Mouse (Mus musculus) T-helper 2 cell (primary cell): Measurements from ENCODE around the gene Slc25a23.

Experiments
- in situ Hi-C: fragments of 300-600 bp; cut with MboI, MseI; formaldehyde crosslinking; loops from one replicate; pipeline ENCODE4 v1.15.1; 2025; ENCODE audit warnings: high pct_unique_total_duplicates

Gene Slc25a23

DNA sequence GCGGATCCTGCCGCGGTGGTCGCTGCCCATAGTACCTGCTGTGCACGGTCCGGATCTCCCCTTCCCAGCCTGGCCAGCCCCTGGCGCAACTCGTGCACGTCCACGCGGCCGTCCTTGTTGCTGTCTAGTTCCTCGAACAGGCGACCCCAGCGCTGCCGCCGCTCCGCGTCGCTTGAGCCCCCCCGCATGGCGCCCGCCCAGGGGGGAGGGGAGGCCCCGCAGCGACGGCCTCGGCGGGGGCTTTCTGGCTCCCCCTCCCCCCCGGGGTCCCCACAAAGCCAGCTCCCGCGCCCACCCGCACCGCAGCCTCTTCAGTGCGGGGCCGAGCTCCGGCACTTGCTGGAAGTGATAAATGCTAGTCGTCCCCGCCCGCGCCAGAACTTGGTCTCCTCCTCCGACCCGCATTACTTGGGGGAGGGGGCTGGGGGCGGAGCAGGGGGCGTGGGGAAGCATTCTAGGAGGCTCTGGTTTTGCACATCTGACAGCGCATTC, at the start of gene Slc25a23:
Gene Slc25a23 (minus strand): TSS at position 378 of the 492 bp plus-strand sequence.
- in situ Hi-C loops, result no loop called here

DNA sequence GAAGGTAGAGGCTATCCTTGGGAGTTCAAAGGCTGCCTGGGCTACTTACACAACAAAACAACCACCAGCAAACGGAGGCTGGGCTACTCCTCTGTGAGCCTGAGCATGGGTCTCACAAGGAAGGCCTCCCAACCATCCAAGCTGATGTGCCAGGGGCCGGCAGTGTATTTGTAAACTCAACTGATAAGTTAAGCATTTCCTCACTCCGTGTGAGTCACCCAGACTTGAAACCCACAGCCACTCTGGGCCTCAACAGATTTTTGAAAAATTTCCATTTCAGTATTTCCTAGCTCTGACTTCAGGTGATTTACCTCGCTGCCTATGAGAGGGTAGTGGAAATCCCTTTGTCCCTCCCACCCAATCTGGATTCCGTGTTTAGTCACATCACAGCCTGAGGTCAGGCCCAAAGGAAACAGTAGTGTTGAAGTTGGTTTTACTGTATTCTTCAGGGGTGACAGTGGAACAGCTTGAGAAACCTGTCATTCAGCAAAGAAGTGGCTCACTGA, 49.1 kb upstream of the Slc25a23 start:
- in situ Hi-C loops, result no loop called here

DNA sequence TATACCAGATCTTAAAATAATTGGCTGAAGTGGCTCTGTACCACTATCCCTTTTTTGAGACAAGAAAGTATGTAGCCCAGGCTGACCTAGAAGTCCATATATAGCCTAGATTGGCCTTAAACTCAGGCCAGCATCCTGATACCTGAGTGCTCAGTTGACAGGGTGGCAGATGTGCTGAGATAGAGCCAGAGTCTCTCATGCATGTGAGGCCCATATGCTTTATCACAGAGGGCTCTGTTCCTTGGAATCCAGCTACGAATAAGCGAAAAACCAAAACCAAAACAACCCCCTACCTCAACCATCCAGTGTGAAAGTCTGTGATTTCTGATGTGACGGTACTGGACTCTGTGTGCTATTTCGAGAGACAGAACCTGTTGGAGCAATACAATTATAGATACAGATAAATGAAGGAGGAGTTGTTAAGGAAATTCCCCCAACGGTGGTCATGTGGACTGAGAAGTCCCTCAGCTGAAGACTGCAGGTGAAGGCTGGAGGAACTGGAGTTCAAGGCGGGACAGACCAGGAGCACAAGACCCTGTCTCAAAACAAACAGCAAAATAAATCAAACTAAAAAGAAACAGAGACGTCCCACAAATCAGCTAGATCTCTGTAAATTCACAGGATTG, 48.5 kb upstream of the Slc25a23 start:
- in situ Hi-C loops, result no loop called here

DNA sequence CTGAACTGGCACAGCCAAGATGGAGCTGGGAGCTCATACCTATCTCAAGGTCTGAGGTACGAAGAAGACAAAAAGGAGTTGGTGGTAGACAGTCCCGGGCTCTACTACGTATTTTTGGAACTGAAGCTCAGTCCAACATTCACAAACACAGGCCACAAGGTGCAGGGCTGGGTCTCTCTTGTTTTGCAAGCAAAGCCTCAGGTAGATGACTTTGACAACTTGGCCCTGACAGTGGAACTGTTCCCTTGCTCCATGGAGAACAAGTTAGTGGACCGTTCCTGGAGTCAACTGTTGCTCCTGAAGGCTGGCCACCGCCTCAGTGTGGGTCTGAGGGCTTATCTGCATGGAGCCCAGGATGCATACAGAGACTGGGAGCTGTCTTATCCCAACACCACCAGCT, 47.4 kb upstream of the Slc25a23 start:
- in situ Hi-C loops, result no loop called here

DNA sequence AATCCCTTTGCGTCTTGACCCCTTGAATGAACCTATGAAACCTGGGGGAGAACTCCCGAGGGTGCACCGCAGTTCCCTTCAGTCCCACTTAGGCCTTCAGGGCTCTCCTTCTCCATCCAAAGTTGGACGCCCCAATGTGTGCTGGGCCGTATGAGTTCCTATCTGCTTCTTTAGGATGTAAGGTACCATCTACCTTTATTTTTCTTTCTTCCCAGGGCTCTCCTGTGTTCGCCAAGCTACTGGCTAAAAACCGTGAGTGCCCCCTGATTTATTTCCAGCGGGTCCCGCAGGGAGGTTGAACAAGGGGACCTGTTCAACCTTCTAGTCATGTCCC, 46.3 kb upstream of the Slc25a23 start:
- in situ Hi-C loops, result no loop called here

DNA sequence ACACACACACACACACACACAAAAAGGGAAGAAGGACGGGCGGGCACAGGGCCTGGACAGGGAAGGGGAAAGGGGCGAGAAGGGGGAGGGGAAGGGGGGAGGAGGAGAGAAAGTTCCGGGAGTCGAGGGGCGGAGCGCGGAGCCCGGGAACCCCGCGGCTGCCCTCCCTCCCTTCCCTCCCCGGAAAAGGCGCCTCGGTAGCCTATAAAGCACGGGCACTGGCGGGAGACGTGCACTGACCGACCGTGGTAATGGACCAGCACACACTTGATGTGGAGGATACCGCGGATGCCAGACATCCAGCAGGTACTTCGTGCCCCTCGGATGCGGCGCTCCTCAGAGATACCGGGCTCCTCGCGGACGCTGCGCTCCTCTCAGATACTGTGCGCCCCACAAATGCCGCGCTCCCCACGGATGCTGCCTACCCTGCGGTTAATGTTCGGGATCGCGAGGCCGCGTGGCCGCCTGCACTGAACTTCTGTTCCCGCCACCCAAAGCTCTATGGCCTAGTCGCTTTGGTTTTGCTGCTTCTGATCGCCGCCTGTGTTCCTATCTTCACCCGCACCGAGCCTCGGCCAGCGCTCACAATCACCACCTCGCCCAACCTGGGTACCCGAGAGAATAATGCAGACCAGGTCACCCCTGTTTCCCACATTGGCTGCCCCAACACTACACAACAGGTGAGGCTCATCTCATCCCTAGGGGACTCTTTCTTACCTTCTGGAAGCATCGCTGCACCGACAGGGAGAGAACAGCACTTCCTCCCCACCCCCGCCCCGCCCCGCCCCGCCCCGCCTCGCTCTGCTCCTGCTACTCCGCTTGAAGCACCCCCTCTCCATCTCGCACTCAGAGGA, 45.7 kb upstream of the Slc25a23 start, which contains the start of gene Tnfsf9:
Gene Tnfsf9 (plus strand): TSS at position 145 of the 854 bp plus-strand sequence.
- in situ Hi-C loops, result no loop called here

DNA sequence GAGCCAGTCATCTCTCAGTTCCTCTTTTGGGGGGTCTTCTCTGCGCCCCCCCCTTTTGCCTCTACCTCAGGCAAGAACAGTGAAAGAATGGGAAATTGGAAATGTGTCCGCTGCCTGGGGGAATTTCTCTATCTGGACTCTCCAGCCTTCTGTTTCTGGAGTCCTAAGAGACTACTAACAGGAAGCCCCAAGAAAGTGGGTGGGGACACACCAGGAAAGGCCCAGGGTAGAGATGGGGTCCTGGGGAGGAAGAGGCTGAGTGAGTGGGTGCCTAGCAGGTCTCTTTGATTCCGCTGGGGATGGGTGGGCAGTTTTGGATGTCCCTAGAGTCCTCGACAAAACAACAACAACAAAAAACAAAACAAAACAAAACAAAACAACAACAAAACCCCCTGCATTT, 44.8 kb upstream of the Slc25a23 start:
- in situ Hi-C loops, result no loop called here

DNA sequence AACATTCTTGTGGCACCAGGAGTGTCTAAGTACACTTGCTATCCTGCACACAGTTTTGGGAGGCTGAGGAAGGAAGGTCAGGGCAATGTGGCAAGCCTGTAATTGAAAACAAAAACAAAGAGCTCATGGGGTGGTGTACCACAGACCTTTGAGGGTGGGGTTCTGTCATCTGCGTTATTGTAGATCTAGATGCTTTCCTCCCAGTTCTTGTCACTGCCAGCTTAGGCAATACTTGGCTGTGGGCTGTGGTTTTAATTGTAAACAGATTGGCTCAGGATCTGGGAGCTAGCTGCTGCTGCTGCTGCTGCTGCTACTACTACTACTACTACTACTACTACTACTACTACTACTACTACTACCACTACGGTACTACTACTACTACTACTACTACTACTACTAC, 42.6 kb upstream of the Slc25a23 start:
- in situ Hi-C loops, result no loop called here

DNA sequence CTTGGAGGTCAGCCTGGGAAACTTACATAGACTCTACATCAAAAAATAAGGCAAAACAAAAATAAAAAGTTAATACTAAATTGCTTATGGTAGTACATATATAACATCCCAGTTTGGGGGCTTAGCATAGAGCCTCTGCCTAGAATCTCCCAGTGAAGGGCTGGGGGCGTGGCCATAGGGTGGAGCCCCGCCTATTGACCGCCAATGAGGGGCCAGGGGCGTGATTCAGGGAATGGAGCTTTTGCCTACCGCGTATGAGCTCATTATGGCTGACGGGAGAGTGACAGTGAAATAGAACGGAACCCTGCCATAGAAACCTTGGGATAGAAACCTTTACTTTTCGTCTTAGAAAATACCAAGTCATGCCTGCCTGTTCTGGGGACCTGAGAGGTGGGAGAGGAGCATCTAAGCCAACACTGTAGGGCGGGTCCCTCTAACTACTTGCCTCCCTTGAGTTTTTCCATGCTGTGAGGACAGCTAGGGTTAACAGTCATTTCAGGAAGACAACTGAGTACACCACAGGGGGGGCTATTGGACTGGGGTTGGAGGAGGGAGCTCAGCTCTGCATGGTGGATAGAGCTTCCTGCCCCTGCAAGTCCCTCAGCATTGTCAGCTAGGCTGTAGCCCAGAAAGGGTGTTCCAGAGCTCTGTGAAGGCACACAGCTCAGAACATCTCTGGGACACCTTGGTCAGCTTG, 40.1 kb upstream of the Slc25a23 start:
- in situ Hi-C loops, result loop anchor here (5.0 to 10.0 kb wide), 2 partner anchors 68 to 235 kb away; no protein-coding TSS in a partner anchor

DNA sequence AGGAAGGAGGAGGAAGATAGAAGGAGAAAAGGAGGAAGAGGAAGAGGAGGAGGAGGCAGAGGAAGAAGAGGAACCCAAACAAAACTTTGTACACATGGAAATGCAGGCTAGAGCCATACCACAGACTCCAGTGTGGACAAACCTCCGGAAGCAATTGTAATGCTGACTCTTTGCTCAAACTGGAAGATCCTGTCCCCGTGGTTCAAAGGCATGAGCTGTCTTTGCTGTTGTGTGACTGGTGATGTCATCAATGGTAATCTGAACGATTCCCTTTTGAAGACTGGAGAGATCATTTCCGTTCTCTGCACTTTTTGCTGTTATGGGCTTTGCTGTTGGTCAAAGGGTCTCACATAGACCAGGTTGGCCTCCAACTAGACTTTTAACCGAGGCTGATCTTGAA, 38.7 kb upstream of the Slc25a23 start:
- in situ Hi-C loops, result loop anchor here (5.0 to 10.0 kb wide), 2 partner anchors 69 to 236 kb away; no protein-coding TSS in a partner anchor

DNA sequence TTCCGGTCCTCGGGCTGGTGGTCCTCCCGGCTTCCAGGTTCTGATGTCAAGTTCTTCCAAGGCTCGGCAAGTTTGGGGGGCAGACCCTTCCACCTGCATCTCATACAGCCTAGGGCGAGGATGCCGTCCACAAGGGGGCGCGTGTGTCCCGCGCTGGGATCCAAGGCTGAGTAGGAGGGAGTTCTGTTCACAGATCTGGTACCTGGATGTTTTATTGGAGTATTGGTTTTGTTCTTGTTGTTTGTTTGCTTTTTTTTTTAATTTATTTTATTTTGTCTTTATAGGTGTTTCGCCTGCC, 36.9 kb upstream of the Slc25a23 start:
- in situ Hi-C loops, result loop anchor here (5.0 to 10.0 kb wide), 2 partner anchors 71 to 238 kb away; no protein-coding TSS in a partner anchor

DNA sequence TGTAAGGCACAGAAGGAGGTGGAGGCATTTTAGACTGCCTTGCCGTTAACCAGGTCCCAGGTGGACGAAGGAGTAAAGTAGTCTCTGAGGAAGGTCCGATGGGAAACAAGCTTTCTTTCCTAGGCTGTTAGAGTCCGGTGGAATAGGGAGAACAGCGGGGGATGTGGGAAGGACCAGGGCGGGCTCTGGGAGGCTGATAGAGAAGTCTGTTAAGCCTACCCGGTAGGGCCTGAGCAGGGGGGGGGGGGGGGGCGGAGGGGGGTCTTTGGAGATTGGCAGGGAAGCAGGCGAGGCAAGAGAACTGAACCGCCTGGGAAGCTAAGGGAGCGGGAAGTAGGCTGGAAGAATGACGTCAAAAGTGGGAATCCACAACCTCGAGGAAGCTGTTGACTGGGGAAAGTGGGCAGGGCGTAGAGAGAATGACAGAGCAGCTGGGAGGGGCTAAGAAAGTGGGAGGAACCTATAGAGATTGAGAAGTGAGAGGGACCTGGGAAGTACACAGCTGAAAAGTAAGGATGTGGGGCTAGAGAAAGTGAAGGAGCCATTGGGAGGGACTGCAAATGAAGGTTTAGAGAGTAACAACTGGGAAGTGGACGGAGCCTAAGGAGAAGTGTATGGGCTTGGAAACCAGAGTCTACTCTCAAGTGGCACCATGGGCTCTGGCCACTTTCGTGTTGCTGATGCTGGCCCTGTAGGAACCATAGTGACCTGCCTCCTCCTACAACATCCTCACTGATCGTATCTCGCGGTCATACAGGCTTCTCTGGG, 36.4 kb upstream of the Slc25a23 start:
- in situ Hi-C loops, result loop anchor here (5.0 to 10.0 kb wide), 2 partner anchors 71 to 239 kb away; no protein-coding TSS in a partner anchor

DNA sequence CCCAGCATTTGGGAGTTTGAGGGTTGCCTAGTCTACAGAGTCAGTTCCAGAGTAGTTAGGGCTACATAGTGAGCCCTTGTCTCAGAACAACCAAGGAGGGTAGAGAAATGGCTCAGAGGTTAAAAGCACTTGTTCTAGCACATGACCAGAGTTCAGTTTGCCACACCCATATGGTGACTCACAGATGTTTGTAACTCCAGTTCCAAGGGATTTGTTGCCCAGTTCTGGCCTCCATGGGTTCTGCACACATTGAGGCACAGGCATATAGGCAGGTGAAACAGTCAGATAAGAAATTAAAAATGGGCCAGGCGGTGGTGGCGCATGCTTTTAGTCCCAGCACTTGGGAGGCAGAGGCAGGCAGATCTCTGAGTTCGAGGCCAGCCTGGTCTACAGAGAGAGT, 34.6 kb upstream of the Slc25a23 start:
- in situ Hi-C loops, result loop anchor here (10.0 kb wide), 1 partner anchor 241 kb away; no protein-coding TSS in a partner anchor

DNA sequence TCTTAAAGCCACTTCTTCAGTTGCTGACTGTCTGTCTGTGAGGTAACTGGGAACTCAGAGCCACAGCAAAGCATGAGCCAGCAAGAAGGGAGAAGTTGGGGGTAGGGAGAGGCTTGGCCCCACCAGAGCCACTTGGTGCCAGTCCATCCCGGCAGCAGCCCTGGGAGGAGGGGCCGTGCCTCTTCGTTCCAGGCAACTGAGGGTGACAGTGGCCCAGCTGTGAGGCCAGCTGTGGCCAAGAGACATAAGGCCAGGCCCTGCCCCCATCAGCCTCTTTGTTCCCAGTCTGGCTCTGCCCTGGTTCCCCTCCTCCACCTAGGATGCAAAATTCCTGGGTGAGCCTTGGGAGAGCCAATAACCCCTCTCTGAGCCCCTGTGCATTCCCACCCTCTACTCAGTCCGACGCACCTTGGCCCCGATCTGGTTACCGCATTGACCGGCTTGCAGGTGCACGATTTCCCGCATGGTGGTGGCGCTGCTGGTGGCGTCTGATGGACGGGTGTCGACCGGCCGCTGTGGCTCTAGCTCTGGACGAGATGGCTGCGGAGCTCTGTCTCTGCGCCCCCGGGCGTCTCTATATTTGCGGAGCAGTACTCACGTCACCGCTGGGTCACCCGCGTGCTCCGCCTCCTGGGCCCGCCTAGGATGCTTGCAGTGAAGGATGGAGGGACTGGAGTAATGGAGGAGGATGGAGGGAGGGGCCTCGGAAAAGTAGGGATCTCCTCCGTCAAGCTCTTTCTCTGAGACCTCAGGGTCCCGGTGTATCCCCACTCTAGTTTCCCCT, 27.6 kb upstream of the Slc25a23 start, which contains the start of gene Tubb4a:
Gene Tubb4a (minus strand): TSS at position 734 of the 784 bp plus-strand sequence.
- in situ Hi-C loops, result no loop called here

DNA sequence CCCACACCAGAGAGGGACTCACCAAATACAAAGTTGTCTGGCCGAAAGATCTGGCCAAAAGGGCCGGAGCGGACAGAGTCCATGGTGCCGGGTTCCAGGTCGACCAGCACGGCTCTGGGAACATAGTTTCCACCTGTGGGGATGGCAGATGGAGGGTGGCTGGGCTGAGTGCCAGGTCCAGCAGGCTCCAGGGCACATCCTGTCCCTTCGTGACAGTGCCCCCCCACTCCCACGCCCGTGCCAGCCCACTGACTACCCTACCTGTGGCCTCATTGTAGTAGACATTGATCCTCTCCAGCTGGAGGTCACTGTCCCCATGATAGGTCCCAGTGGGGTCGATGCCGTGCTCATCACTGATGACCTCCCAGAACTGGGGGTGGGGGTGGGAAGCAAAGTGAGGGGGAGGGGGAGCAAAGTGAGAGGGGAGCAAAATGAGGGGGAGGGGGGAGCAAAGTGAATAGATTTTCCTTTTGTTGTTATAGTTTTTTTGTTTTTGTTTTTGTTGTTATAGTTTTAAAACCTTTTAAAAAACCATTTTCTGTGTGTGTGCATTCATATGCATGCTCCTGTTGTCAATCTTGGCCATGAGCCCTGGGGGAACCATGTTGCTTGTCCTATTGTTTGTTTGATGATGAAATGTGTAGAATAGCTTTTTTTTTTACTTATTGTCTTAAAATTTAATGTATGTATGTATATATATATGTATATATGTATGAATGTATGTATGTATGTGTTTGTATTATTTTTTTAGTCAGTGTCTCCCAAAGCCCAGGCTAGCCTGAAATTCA, 26.5 kb upstream of the Slc25a23 start:
- in situ Hi-C loops, result no loop called here

DNA sequence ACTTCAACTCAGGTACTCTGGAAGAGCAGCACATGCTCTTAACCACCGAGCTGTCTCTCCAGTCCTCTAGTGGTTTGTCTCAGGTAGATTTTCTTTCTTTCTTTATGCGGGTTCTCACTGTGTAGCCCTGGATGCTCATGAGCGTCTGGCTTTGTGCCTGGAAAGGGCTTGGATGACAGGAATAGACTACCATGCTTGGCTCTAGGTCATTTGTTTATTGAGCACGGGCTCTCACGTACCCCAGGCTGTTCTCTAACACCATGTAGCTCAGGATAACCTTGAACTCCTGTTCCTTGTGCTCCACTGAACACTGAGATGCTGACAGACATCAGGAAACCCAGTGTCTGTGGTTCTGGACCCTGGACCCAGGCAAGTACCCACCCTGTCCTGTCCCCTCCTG, 22.8 kb upstream of the Slc25a23 start:
- in situ Hi-C loops, result no loop called here

DNA sequence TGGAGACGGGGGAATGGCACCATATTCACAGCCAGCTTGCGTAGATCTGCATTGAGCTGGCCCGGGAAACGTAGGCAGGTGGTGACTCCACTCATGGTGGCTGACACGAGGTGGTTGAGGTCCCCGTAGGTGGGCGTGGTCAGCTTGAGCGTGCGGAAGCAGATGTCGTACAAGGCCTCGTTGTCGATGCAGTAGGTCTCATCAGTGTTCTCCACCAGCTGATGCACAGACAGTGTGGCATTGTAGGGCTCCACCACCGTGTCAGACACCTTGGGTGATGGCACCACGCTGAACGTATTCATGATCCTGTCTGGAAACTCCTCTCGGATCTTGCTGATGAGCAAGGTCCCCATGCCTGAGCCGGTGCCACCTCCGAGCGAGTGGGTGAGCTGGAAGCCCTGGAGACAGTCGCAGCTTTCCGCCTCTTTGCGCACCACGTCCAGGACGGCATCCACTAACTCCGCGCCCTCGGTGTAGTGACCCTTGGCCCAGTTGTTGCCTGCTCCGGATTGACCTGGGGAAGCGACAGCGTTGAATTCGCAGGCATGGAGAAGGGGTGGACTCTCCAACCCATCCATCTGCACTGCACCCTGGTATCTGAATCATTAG, 21.7 kb upstream of the Slc25a23 start:
- in situ Hi-C loops, result no loop called here

DNA sequence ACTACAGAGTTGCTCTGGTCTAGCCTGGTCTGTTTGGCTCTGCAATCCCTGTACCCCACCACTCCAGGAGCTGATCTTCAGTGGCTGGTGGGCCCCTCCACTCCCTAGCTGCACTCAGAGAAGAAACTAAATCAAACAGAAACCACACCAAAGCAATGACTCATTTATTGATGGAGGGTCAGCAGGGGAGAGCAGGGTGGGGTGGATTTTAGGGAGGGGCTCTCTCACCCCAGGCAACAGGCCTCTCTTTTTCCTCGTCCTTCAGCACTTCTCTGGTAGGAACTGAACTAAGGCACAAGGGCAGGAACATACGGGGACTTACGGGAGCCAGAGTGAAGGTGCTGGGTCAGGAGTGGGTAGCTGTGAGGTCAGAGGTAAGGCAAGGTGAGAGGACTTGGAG, 20.3 kb upstream of the Slc25a23 start:
- in situ Hi-C loops, result no loop called here

DNA sequence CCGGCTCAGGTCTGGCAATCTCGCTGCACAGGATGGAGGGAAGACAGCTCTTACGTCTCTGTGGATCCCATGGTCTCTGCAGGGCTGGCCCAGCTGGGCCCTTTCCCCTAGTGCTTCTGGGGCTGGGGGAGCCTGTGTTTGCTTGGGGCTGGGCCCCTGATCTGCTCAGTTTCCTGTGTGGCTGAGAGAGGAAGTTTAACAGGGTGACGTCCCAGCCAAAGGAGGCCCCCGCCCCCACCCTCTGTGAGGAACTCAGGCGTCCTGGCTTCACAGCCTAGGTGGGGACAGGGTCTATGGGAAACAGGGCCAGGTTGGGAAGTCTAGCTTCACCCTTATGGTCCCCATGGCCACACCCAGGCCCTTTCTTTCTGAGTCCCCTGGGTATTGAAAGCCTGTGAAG, 18.7 kb upstream of the Slc25a23 start, which contains the start of gene Dennd1c:
Gene Dennd1c (minus strand): TSS at position 179 of the 400 bp plus-strand sequence.
- in situ Hi-C loops, result no loop called here
